In genomic region chr8:12779541-12779940, GRCm38 (mm10) we compare ENCODE assay signal across 13 mouse cellular contexts. TPM values are rescaled to one million over a fixed set of nuclear protein-coding genes. Genes with fewer than 3 reads are reported as not detected.
A peak's percentile ranks its signal among the peaks of the same experiment; 100 is the strongest.
DNase-seq lines count a peak whose midpoint lies in the region; ATAC-seq and TF ChIP-seq lines count a peak whose summit lies in the region.
"Had no signal": no experiment of that assay in that cellular context is flagged by ENCODE, and none has a peak within 500 bp of the region (broad histone marks: within the 10 kb centered on the region; RNA-seq: fewer than 3 reads in every experiment).

No protein-coding gene starts in this region.

- peak in 1 of 2 experiments; percentile 57 for DNase-seq in heart, adult 2 months
- no peak for DNase-seq in heart, embryonic 10.5 days (ENCODE audit: low spot score)
- DNase-seq in NIH3T3 (ENCODE audit: low read depth) = peak; percentile 58
- peak; percentile 78 for DNase-seq in lung, postnatal 36 days
- DNase-seq in right cerebral cortex, postnatal 4 days = no peak
- no peak for DNase-seq in spleen, adult 12 weeks (ENCODE audit: low spot score)
- DNase-seq in cerebellum, adult 8-10 months = no peak
- DNase-seq: cerebellum, postnatal 36 days; kidney, postnatal 36 days had no signal

- TF ChIP-seq POLR2A in heart, adult 2 months (IDR thresholded peaks at IDR 0.05; ENCODE audit: insufficient read depth, low read depth, low read length) = no peak

- H3K9me3 ChIP-seq in heart, embryonic 10.5 days = no peaks in the 10 kb centered on the region
- H3K9me3 ChIP-seq in heart, embryonic 12.5 days (replicated peaks) = no peaks in the 10 kb centered on the region
- H3K9me3 ChIP-seq: hindbrain, embryonic 13.5 days; liver, embryonic 15.5 days; midbrain, embryonic 12.5 days had no signal

- ATAC-seq in heart, embryonic 12.5 days (ENCODE audit: insufficient number of reproducible peaks, low FRiP score) = no peak

- H3K4me3 ChIP-seq in heart, adult 2 months = no peak overlapping the region
- no peak overlapping the region for H3K4me3 ChIP-seq in heart, embryonic 10.5 days
- no peak overlapping the region for H3K4me3 ChIP-seq in heart, embryonic 12.5 days
- H3K4me3 ChIP-seq: hindbrain, embryonic 13.5 days; liver, embryonic 15.5 days; midbrain, embryonic 12.5 days had no signal

- H3K4me2 ChIP-seq in heart, embryonic 12.5 days = no peak overlapping the region
- H3K4me2 ChIP-seq: hindbrain, embryonic 13.5 days; liver, embryonic 15.5 days; midbrain, embryonic 12.5 days had no signal

- no peak overlapping the region for H3K9ac ChIP-seq in heart, adult 2 months (ENCODE audit: low read depth, low read length)
- no peak overlapping the region for H3K9ac ChIP-seq in heart, embryonic 12.5 days
- H3K9ac ChIP-seq: hindbrain, embryonic 13.5 days; liver, embryonic 15.5 days; midbrain, embryonic 12.5 days had no signal

- TF ChIP-seq EP300 in heart, adult 2 months (IDR thresholded peaks at IDR 0.05; ENCODE audit: insufficient read depth, low read depth, low read length) = 0 out of 2 replicates have a peak, but pooled peaks have one; percentile 21

- TF ChIP-seq CTCF in heart, adult 2 months (IDR thresholded peaks at IDR 0.05) = no peak

- H3K79me2 ChIP-seq in heart, adult 2 months (replicated peaks; ENCODE audit: control insufficient read depth, insufficient read depth, low read length) = no peaks in the 10 kb centered on the region; the same call in 1 of the 2 replicates

- no peaks in the 10 kb centered on the region for H3K36me3 ChIP-seq in heart, adult 2 months (ENCODE audit: control insufficient read depth, insufficient read depth, low read length)
- H3K36me3 ChIP-seq in heart, embryonic 10.5 days = peaks cover 6% of the 10 kb centered on the region
- 0 out of 2 replicates have a peak, but pooled peaks cover 4% of the 10 kb centered on the region for H3K36me3 ChIP-seq in heart, embryonic 12.5 days
- H3K36me3 ChIP-seq: hindbrain, embryonic 13.5 days; liver, embryonic 15.5 days; midbrain, embryonic 12.5 days had no signal

- no peak overlapping the region for H3K27ac ChIP-seq in heart, adult 2 months
- no peak overlapping the region for H3K27ac ChIP-seq in heart, embryonic 10.5 days
- 0 out of 2 replicates have a peak overlapping the region, but pooled peaks have one; percentile 7 for H3K27ac ChIP-seq in heart, embryonic 12.5 days (ENCODE audit: poor library complexity, severe bottlenecking)
- H3K27ac ChIP-seq: hindbrain, embryonic 13.5 days; liver, embryonic 15.5 days; midbrain, embryonic 12.5 days had no signal

- H3K27me3 ChIP-seq in heart, adult 2 months (ENCODE audit: control insufficient read depth, insufficient read depth, low read length) = no peaks in the 10 kb centered on the region
- H3K27me3 ChIP-seq in heart, embryonic 10.5 days (ENCODE audit: insufficient read depth, poor library complexity, severe bottlenecking) = no peaks in the 10 kb centered on the region
- no peaks in the 10 kb centered on the region for H3K27me3 ChIP-seq in heart, embryonic 12.5 days (replicated peaks)
- H3K27me3 ChIP-seq: hindbrain, embryonic 13.5 days; midbrain, embryonic 12.5 days had no signal

- WGBS in heart, adult 2 months = 41% methylated on average over 4 of the region's 4 CpGs
- WGBS in heart, embryonic 10.5 days = 51% methylated on average over 4 of the region's 4 CpGs
- WGBS in heart, embryonic 12.5 days = 45% methylated on average over 4 of the region's 4 CpGs

- intact Hi-C loops in heart, adult 2 months (cut with DNase I) = no loop called here

- H3K4me1 ChIP-seq in heart, adult 2 months (ENCODE audit: control insufficient read depth, insufficient read depth, low read length) = peaks cover 21% of the 10 kb centered on the region
- peaks cover 62% of the 10 kb centered on the region for H3K4me1 ChIP-seq in heart, embryonic 10.5 days
- H3K4me1 ChIP-seq in heart, embryonic 12.5 days (replicated peaks) = peaks cover 68% of the 10 kb centered on the region

RNA-seq across cellular contexts. Expression of gene Atp11a, which starts 22.7 kb away (rescaled TPM):
- total RNA-seq in heart, adult 2 months (2021) = 10 to 100 TPM; 79.5 to 80.1 TPM
- polyA plus RNA-seq in heart, adult 2 months (2012; rRNA removed) = 56.0 and 88.5 TPM in 2 replicates
- 11.7 and 17.9 TPM in 2 replicates for polyA plus RNA-seq in heart, embryonic 10.5 days (2016; fragmentation: Nextera tagmentation; extraction: Ambion mirVana)
- 21.5 and 23.7 TPM in 2 replicates for polyA plus RNA-seq in heart, embryonic 12.5 days (2016; fragmentation: Nextera tagmentation; extraction: Ambion mirVana)

Comparison
In these comparisons a context has a peak if more than half of its experiments do, and no peak if none do; other contexts are left out.
1. DNase-seq: peak in NIH3T3 (single experiment) and lung, postnatal 36 days (single experiment); none in heart, embryonic 10.5 days (single experiment), right cerebral cortex, postnatal 4 days (single experiment), spleen, adult 12 weeks (single experiment) and cerebellum, adult 8-10 months (single experiment).